Mouse (Mus musculus): ENCODE measurements at regions not wholly inside any gene's neighbourhood (a gene's known extent, or its start where the extent isn't known, plus 50 kb on each side); places are given as distances from the start of the nearest gene placed in this dataset.
"Not testable (repeated sequence)": the region's sequence is repeated elsewhere in the genome, so short reads cannot be mapped to it uniquely, and the experiment has no call there.

- DNase-seq (ENCODE audit: low read depth, low spot score), result not testable (repeated sequence)
Observed at GRCm38 (mm10) chr2:18453426-18453825, 60.8 kb upstream of the Dnajc1 start.

GRCm38 (mm10) chr2:18445809-18446208 lies 53.2 kb upstream of the Dnajc1 start:
- no peak for DNase-seq (ENCODE audit: low read depth, low spot score)
